Mouse (Mus musculus): ENCODE data around the gene Pepd.

Pepd gene

DNA sequence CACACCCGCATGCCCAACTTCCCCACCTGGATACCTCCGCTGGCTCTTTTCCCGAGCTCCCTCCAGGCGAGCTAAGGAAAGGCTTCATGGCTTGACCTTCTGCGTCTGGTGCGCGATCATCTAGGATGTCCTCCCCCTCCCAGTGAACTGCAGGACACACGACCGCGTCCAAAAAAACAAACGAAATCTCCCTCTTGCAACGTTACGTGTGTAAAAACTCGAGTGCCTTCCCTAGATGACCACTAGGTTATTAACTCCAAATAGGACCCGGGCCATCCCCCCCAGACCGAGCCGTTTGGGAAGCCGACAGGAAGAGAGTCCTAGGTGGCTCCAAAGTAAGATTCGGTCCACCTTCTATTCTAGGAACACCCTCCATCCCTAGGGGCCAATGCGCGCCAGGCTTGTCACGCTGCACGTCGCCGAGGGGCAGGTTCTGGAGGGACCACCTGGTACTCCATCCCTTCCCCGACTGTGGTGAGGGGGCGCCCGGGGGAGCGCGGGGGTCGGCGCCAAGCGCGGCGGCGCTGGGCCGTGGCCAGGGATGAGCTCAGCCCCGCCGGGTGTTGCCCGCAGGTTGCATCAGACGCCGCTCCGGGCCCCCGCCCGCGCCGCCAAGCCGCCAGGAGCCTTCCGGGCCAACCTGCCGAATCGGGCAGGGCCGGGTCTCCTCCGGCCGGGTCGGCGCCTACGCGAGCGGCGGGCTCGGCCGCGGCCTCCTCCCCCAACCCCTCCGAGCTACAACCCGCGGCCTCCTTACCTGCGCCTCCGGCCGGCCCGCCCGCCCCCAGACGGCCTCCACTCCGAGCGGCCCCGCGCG, 143.6 kb downstream of the Pepd start:
- peak in 1 of 2 experiments; percentile 56 for DNase-seq (ENCODE audit: low spot score in 2 of 2)

- DNase-seq (ENCODE audit: low spot score in 2 of 2) = peak; percentile 91 to 97
These were observed 144.3 kb downstream of the Pepd start, which contains the start of gene Cebpg for GRCm38 (mm10) chr7:35056436-35056864. Cebpg (minus strand) TSS chr7:35056573.

DNA sequence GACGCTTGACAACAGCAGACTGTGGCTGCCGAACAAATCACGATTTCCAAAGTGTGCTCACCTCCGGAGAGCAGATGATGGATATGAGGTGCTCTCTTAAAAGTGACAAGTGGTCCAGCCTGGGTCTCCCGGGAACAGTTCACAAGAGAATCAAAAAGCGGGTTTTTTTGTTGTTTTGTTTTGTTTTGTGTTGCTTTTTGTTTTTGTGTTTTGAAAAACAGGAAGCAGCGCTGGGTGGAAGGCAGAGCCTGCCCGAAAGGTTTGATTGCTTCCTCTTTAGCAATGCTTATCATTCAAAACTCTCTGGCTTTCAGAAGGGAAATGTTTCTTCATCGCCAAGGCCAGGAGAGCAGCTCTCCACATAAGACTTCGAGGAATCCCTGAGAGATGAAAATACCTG, 144.8 kb downstream of the Pepd start:
- no peak for DNase-seq (ENCODE audit: low spot score in 2 of 2)

- DNase-seq (ENCODE audit: low spot score in 2 of 2) = no peak
These were observed 145.4 kb downstream of the Pepd start for GRCm38 (mm10) chr7:35057569-35057968.

DNA sequence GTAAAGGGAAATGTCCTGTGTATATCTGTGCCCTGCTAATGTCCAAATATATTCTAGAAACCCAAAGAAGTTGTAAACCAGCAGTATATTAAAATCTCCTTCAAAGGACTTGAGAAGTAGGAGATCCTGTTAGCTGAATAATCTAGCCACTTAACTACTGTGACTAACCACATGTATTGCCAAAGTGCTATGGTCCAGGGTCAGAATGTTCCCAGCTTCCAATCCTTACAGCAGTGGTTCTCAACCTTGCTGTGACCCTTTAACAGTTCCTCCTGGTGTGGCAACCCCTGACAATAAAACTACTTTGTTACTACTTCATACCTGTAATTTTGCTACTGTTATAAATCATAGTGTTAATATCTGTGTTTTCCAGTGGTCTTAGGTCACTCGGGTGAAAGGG, 146.2 kb downstream of the Pepd start:
- DNase-seq (ENCODE audit: low spot score in 2 of 2) = no peak

GRCm38 (mm10) chr7:35059467-35059866, 147.3 kb downstream of the Pepd start:
- no peak for DNase-seq (ENCODE audit: low spot score in 2 of 2)

GRCm38 (mm10) chr7:35064286-35065258, 152.4 kb downstream of the Pepd start:
- no peak for DNase-seq (ENCODE audit: low spot score in 2 of 2)

- no peak for DNase-seq (ENCODE audit: low spot score in 2 of 2)
These were observed 153.8 kb downstream of the Pepd start for GRCm38 (mm10) chr7:35065958-35066357.

DNA sequence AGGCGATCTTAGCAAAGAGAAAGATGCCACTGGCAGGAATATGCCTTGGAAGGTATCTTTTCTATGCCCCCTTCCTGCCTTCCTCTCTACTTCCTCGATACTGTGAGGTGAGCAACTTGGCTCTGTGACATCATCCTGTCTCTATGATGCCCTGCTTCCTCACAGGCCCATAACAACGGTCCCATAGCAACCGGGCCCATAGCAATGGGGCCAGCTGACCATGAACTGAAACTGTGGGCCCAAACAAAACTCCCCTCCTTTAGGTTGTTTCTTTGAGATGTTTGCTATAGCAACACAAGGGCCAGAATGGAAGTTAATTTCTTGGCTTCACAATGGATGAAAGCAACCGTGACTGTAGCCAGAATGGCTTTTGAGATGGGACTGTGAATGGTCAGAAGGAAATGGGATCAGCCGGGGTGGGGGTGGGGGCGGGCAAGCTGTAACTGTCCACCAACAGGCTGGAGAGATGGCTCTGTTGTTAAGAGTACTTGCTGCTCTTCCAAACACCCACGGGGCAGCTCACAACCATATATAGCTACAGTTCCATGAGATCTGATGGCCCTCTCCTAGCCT, 154.5 kb downstream of the Pepd start:
- DNase-seq (ENCODE audit: low spot score in 2 of 2) = no peak

GRCm38 (mm10) chr7:35076645-35077044, 164.5 kb downstream of the Pepd start:
- DNase-seq (ENCODE audit: low spot score in 2 of 2) = no peak

- no peak for DNase-seq (ENCODE audit: low spot score in 2 of 2)
These were observed 168.7 kb downstream of the Pepd start for GRCm38 (mm10) chr7:35080843-35081338.

- DNase-seq (ENCODE audit: low spot score in 2 of 2) = no peak
These were observed 169.4 kb downstream of the Pepd start for GRCm38 (mm10) chr7:35081406-35082104.

GRCm38 (mm10) chr7:35084565-35085360, 172.6 kb downstream of the Pepd start:
- DNase-seq (ENCODE audit: low spot score in 2 of 2) = no peak

- no peak for DNase-seq (ENCODE audit: low spot score in 2 of 2)
These were observed 174.2 kb downstream of the Pepd start for GRCm38 (mm10) chr7:35086271-35086861.

GRCm38 (mm10) chr7:35090550-35090949, 178.4 kb downstream of the Pepd start:
- DNase-seq (ENCODE audit: low spot score in 2 of 2) = no peak

All from thymus, postnatal 10 days (tissue).